Mouse (Mus musculus) myocyte (in vitro differentiated cells): Measurements from ENCODE around the gene Rnf222. TPM values are rescaled to one million over a fixed set of nuclear protein-coding genes. Genes with fewer than 3 reads are reported as not detected.

ENCODE experiments used
- H3K27me3 ChIP-seq: one replicate; pipeline ENCODE4 v1.6.1; 2011; ENCODE audit not compliant: control insufficient read depth, insufficient read depth, insufficient read length
- H3K36me3 ChIP-seq: one replicate; pipeline ENCODE4 v1.6.1; 2011; ENCODE audit not compliant: control insufficient read depth, insufficient read depth
- H3K4me2 ChIP-seq: one replicate; pipeline ENCODE4 v1.6.1; 2011; ENCODE audit warnings: low read depth, control low read depth
- H3K4me3 ChIP-seq: one replicate; pipeline ENCODE4 v1.5.1; 2011; ENCODE audit warnings: mild to moderate bottlenecking, control low read depth, moderate library complexity
- H3K79me2 ChIP-seq: one replicate; pipeline ENCODE4 v1.6.1; 2011; ENCODE audit not compliant: control insufficient read depth, insufficient read depth
- H3ac ChIP-seq: one replicate; pipeline ENCODE4 v1.6.1; 2011; ENCODE audit not compliant: control insufficient read depth, insufficient read length
- CEBPB ChIP-seq: IDR thresholded peaks from 2 replicates; pipeline ENCODE4 v1.6.1; 2011; ENCODE audit warnings: mild to moderate bottlenecking, moderate library complexity; ENCODE audit not compliant: poor library complexity, insufficient read depth, severe bottlenecking
- E2F4 ChIP-seq: IDR thresholded peaks from one replicate; pipeline ENCODE4 v1.6.1; 2011; ENCODE audit warnings: mild to moderate bottlenecking, control low read depth, moderate library complexity; ENCODE audit not compliant: insufficient read depth
- MAX ChIP-seq: IDR thresholded peaks from one replicate; pipeline ENCODE4 v1.6.1; 2011; ENCODE audit warnings: low read depth, mild to moderate bottlenecking, control low read depth
- MYOD1 ChIP-seq, 3 experiments: IDR thresholded peaks; one replicate each; pipeline ENCODE4 v1.6.1; 2011; ENCODE audit warnings: control low read depth in 2 of 3, low read depth in 2 of 3, mild to moderate bottlenecking in 2 of 3, moderate library complexity in 1 of 3; ENCODE audit not compliant: insufficient read length in 2 of 3, control insufficient read depth in 1 of 3
- MYOG ChIP-seq, 3 experiments: IDR thresholded peaks; one replicate each; pipeline ENCODE4 v1.6.1; 2011; ENCODE audit warnings: control low read depth in 2 of 3, low read depth in 2 of 3, mild to moderate bottlenecking in 2 of 3; ENCODE audit not compliant: insufficient read length in 2 of 3, control insufficient read depth in 1 of 3, insufficient read depth in 1 of 3
- POLR2A ChIP-seq: IDR thresholded peaks from one replicate; pipeline ENCODE4 v1.6.1; 2011; ENCODE audit warnings: low read depth, mild to moderate bottlenecking, control low read depth, moderate library complexity; ENCODE audit not compliant: insufficient read length
- POLR2AphosphoS2 ChIP-seq: IDR thresholded peaks from one replicate; pipeline ENCODE4 v1.6.1; 2011; ENCODE audit warnings: low read depth, control low read depth; ENCODE audit not compliant: insufficient read length
- REST ChIP-seq: IDR thresholded peaks from one replicate; pipeline ENCODE4 v1.6.1; 2011; ENCODE audit warnings: mild to moderate bottlenecking, control low read depth, moderate library complexity; ENCODE audit not compliant: insufficient read depth, insufficient read length
- SRF ChIP-seq: IDR thresholded peaks from one replicate; pipeline ENCODE4 v1.6.1; 2011; ENCODE audit warnings: low read depth; ENCODE audit not compliant: control insufficient read depth, insufficient read length
- TCF12 ChIP-seq: IDR thresholded peaks from one replicate; pipeline ENCODE4 v1.6.1; 2011; ENCODE audit warnings: mild to moderate bottlenecking, control low read depth; ENCODE audit not compliant: poor library complexity, insufficient read depth, severe bottlenecking
- TCF3 ChIP-seq: IDR thresholded peaks from one replicate; pipeline ENCODE4 v1.6.1; 2011; ENCODE audit warnings: low read depth, control low read depth; ENCODE audit not compliant: insufficient read length
- USF1 ChIP-seq: IDR thresholded peaks from one replicate; pipeline ENCODE4 v1.6.1; 2011; ENCODE audit warnings: low read depth, mild to moderate bottlenecking, control low read depth, moderate library complexity
- polyA plus RNA-seq: library from polyadenylated mRNA; unstranded; fragments of >200 nt; fragmentation: generic; extraction: Trizol; gene quantifications from one replicate; pipeline ENCODE4 v1.2.1, GENCODE M21; 2012; ENCODE audit warnings: missing spikeins

Rnf222 gene
- polyA plus RNA-seq, 1 experiment: not detected

DNA sequence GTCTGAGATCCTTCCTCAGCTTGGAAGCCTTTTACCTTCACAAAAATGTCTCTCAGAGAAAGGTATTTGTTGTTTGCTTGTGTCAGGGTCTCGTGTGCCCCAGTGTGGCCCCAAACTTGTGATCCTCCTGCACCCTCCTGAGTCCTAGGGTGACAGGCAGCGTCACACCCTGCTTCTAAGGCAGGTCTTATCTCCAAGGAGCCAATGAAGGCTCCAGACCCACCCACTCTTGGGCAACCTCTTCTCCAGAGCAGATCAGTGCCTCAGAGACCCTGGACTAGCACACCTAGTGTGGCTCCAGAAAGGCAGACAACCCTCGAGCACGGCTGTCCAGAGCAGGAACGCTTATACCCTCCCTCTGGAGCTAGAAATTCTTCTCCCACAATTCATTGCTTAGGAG, 4.0 kb upstream of the Rnf222 start:
- TF ChIP-seq MYOD1 (IDR thresholded peaks at IDR 0.05; ENCODE audit: control insufficient read depth in 1 of 3, insufficient read length in 2 of 3, low read depth in 2 of 3) (no peak), TCF3 (no peak), SRF (no peak), REST (no peak)
- no peaks in the 10 kb centered on the region for H3K79me2 ChIP-seq

DNA sequence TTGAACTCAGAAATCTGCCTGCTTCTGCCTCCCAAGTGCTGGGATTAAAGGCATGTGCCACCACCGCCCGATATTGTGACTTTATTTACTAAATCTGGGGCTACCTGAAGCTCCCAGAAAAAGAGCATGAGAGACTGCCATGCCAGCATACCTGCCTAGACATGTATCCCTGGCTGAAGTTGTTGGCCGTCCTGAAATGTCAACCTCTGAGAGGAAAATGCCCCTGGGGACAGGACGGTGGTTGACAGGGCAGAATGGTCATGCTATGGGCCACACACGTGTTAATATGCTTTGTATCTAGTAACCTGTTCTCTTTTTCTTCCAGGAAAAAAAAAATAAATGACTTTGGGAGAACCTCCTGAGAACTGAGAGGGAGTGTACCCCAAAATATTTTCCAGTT, 2.3 kb upstream of the Rnf222 start:
- H3K4me2 ChIP-seq: no peak overlapping the region
- TF ChIP-seq CEBPB (no peak), MYOG (IDR thresholded peaks at IDR 0.05; ENCODE audit: control insufficient read depth in 1 of 3, insufficient read depth in 1 of 3, insufficient read length in 2 of 3, low read depth in 2 of 3) (no peak), E2F4 (no peak), MAX (no peak), POLR2A (no peak), TCF3 (no peak), MYOD1 (IDR thresholded peaks at IDR 0.05; ENCODE audit: control insufficient read depth in 1 of 3, insufficient read length in 2 of 3, low read depth in 2 of 3) (no peak), TCF12 (no peak), REST (no peak), SRF (no peak)
- H3K36me3 ChIP-seq: no peaks in the 10 kb centered on the region
- peaks cover 21% of the 10 kb centered on the region for H3K27me3 ChIP-seq
- no peak overlapping the region for H3K4me3 ChIP-seq
- no peaks in the 10 kb centered on the region for H3K79me2 ChIP-seq
- no peak overlapping the region for H3ac ChIP-seq

More for the DNA sequence above, 4.0 kb upstream of the Rnf222 start:
- Histone ChIP-seq H3ac (no peak overlapping the region), H3K27me3 (peaks cover 21% of the 10 kb centered on the region), H3K36me3 (no peaks in the 10 kb centered on the region), H3K4me2 (no peak overlapping the region), H3K4me3 (no peak overlapping the region)

DNA sequence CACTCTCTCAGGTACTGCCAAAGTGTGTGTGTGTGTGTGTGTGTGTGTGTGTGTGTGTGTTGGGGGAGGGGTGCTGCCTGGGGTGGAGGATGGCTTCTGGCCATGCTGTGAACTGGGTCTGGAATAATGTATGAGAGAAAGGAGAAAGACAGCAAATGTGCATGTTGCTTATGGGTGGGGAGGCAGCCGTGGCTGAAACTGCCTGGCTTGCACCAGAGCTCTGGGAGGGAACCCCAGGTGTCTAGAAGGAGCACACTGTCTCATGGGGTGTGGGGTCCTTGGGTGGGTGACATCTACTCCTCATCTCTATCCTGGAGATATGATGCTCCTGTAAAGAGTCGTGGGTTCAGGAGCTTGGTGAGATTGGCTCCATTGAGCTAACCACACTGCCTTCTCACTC, 300 bp downstream of the Rnf222 start:
- Histone ChIP-seq H3K4me2 (no peak overlapping the region), H3K79me2 (no peaks in the 10 kb centered on the region), H3K27me3 (peaks cover 22% of the 10 kb centered on the region), H3K4me3 (no peak overlapping the region), H3ac (no peak overlapping the region), H3K36me3 (no peaks in the 10 kb centered on the region)
- TF ChIP-seq E2F4 (no peak), MYOD1 (IDR thresholded peaks at IDR 0.05; ENCODE audit: control insufficient read depth in 1 of 3, insufficient read length in 2 of 3, low read depth in 2 of 3) (no peak), POLR2A (no peak), TCF3 (no peak), TCF12 (no peak), MAX (no peak), MYOG (IDR thresholded peaks at IDR 0.05; ENCODE audit: control insufficient read depth in 1 of 3, insufficient read depth in 1 of 3, insufficient read length in 2 of 3, low read depth in 2 of 3) (no peak), SRF (no peak), CEBPB (no peak), USF1 (no peak)

DNA sequence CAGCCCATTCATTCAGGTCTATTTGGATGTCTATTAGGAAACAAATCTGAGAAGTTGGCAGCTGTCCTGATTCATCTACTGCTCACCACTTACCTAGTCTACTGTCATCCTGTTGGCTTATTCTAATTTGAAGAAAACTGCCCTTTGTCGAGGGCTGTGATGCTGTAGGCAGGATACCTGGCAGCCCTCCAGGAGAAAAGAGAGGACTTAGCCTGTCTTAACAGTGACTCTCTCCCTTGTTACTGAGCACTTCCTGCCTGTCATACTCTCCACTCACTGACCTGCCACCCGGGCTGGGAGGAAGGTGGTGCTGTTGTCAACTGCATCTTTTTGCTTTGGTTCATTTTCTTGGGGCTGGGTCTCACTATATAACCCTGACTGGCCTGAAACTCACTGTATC, 2.3 kb downstream of the Rnf222 start:
- TF ChIP-seq POLR2AphosphoS2 (no peak), REST (no peak), TCF3 (no peak), E2F4 (no peak), MYOG (IDR thresholded peaks at IDR 0.05; ENCODE audit: control insufficient read depth in 1 of 3, insufficient read depth in 1 of 3, insufficient read length in 2 of 3, low read depth in 2 of 3) (no peak), POLR2A (no peak), MAX (no peak), MYOD1 (IDR thresholded peaks at IDR 0.05; ENCODE audit: control insufficient read depth in 1 of 3, insufficient read length in 2 of 3, low read depth in 2 of 3) (no peak), TCF12 (no peak), USF1 (no peak), CEBPB (no peak), SRF (no peak)
- Histone ChIP-seq H3ac (no peak overlapping the region), H3K27me3 (peaks cover 22% of the 10 kb centered on the region), H3K4me2 (no peak overlapping the region), H3K36me3 (no peaks in the 10 kb centered on the region), H3K4me3 (no peak overlapping the region), H3K79me2 (no peaks in the 10 kb centered on the region)

DNA sequence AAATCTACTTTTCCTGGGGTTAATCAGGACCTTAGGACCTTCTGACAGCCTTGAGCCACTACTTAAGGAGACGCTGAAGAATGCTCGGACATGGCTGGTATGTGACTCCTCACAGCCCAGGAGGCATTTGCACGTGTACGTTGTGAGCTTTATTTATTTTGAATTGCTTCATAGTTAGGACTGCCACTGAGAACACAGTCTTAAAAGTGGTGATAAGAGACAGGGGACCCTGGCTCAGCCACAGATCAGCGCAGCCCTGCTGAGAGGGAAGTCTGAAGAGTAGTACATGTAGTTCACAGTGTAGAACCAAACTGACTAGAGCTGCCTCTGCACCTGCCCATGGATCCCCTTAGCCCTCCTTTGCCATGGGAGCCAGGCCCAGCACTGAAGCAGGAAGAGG, 3.5 kb downstream of the Rnf222 start:
- Histone ChIP-seq H3K36me3 (no peaks in the 10 kb centered on the region), H3ac (no peak overlapping the region), H3K79me2 (no peaks in the 10 kb centered on the region), H3K4me3 (no peak overlapping the region), H3K4me2 (no peak overlapping the region), H3K27me3 (peaks cover 22% of the 10 kb centered on the region)
- TF ChIP-seq POLR2A: no peak
- TF ChIP-seq TCF12: no peak
- no peak for TF ChIP-seq MYOG (IDR thresholded peaks at IDR 0.05; ENCODE audit: control insufficient read depth in 1 of 3, insufficient read depth in 1 of 3, insufficient read length in 2 of 3, low read depth in 2 of 3)
- TF ChIP-seq E2F4: no peak
